Mouse (Mus musculus) spleen, adult 2 months (tissue): Measurements from ENCODE around the gene Hmcn1.

Experiments used
- CTCF ChIP-seq: fragments of 200-500 bp; IDR thresholded peaks from 2 replicates; pipeline ENCODE4 v1.5.1; 2011; ENCODE audit warnings: mild to moderate bottlenecking, inconsistent platforms; ENCODE audit not compliant: insufficient read depth, insufficient read length, insufficient replicate concordance; ENCODE audit errors: extremely low read depth
- POLR2A ChIP-seq: fragments of 200-500 bp; IDR thresholded peaks from 2 replicates; pipeline ENCODE4 v1.6.1; 2011; ENCODE audit warnings: low read depth, low read length, inconsistent platforms

GRCm38 (mm10) chr1:150827169-150827568, 166.1 kb downstream of the Hmcn1 start:
- TF ChIP-seq CTCF (no peak), POLR2A (no peak)
